Mouse (Mus musculus) left cerebral cortex, postnatal 25 days (tissue): ENCODE measurements around the gene Hip1r. TPM values are rescaled to one million over a fixed set of nuclear protein-coding genes. Genes with fewer than 3 reads are reported as not detected.

Experiments
- DNase-seq, 2 experiments: peaks; one replicate each; pipeline ENCODE4 v3.0.0; 2022; ENCODE audit warnings: low spot score in 2 of 2, mixed read lengths in 1 of 2
- intact Hi-C: fragments of 180-260 bp; cut with DNase I; formaldehyde crosslinking; loops from one replicate; pipeline ENCODE4 v1.15.1; 2025
- total RNA-seq, 2 experiments: library from RNA; stranded (reverse); gene quantifications; 2 replicates each; pipeline ENCODE4 v1.2.3; 2021

Gene Hip1r
- total RNA-seq, 2 experiments from 2014 or later, result 60.5 to 67.1 TPM

- no peak for DNase-seq
- intact Hi-C loops, result no loop called here
Measured at GRCm38 (mm10) chr5:124010910-124011655, 37.7 kb downstream of the Hip1r start.

- DNase-seq, result no peak
- intact Hi-C loops, result no loop called here
Measured at GRCm38 (mm10) chr5:124011927-124012326, 38.5 kb downstream of the Hip1r start.

- intact Hi-C loops, result no loop called here
- no peak for DNase-seq
Measured at GRCm38 (mm10) chr5:124012885-124013284, 39.5 kb downstream of the Hip1r start.

GRCm38 (mm10) chr5:124013747-124014146, 40.3 kb downstream of the Hip1r start:
- DNase-seq, result no peak
- intact Hi-C loops, result no loop called here

- DNase-seq, result no peak
- intact Hi-C loops, result no loop called here
Measured at GRCm38 (mm10) chr5:124014180-124014579, 40.8 kb downstream of the Hip1r start.

GRCm38 (mm10) chr5:124014791-124015251, 41.4 kb downstream of the Hip1r start:
- intact Hi-C loops, result no loop called here
- DNase-seq, result no peak

GRCm38 (mm10) chr5:124015727-124016126, 42.3 kb downstream of the Hip1r start:
- intact Hi-C loops, result no loop called here
- no peak for DNase-seq

- intact Hi-C loops, result no loop called here
- DNase-seq, result no peak
Measured at GRCm38 (mm10) chr5:124016291-124016821, 42.9 kb downstream of the Hip1r start.

- no peak for DNase-seq
- intact Hi-C loops, result no loop called here
Measured at GRCm38 (mm10) chr5:124017941-124018340, 44.5 kb downstream of the Hip1r start.

GRCm38 (mm10) chr5:124018651-124019050, 45.2 kb downstream of the Hip1r start:
- intact Hi-C loops, result loop anchor here (1.0 kb wide), 1 partner anchor 25 kb away; no protein-coding TSS in a partner anchor
- no peak for DNase-seq

GRCm38 (mm10) chr5:124019348-124020216, 46.2 kb downstream of the Hip1r start:
- peak; percentile 84 to 98 for DNase-seq
- intact Hi-C loops, result loop anchor here (1.0 kb wide), 1 partner anchor 24 kb away; no protein-coding TSS in a partner anchor

- no peak for DNase-seq
- intact Hi-C loops, result no loop called here
Measured at GRCm38 (mm10) chr5:124021148-124021547, 47.7 kb downstream of the Hip1r start.

- intact Hi-C loops, result no loop called here
Measured at GRCm38 (mm10) chr5:124021701-124022100, 48.3 kb downstream of the Hip1r start.

GRCm38 (mm10) chr5:124022365-124022764, 48.9 kb downstream of the Hip1r start:
- no peak for DNase-seq
- intact Hi-C loops, result no loop called here

More at GRCm38 (mm10) chr5:124021701-124022100, 48.3 kb downstream of the Hip1r start:
- no peak for DNase-seq

- DNase-seq, result no peak
- intact Hi-C loops, result no loop called here
Measured at GRCm38 (mm10) chr5:124024677-124025076, 51.2 kb downstream of the Hip1r start.

GRCm38 (mm10) chr5:124025146-124025545, 51.7 kb downstream of the Hip1r start:
- DNase-seq, result no peak
- intact Hi-C loops, result no loop called here

GRCm38 (mm10) chr5:124025587-124026441, 52.4 kb downstream of the Hip1r start:
- intact Hi-C loops, result no loop called here
- DNase-seq, result no peak

- intact Hi-C loops, result no loop called here
- no peak for DNase-seq
Measured at GRCm38 (mm10) chr5:124026568-124026967, 53.1 kb downstream of the Hip1r start.

GRCm38 (mm10) chr5:124027702-124028470, 54.5 kb downstream of the Hip1r start:
- intact Hi-C loops, result no loop called here
- DNase-seq, result no peak
